ENCODE assay signal across 11 mouse cellular contexts in genomic region chr7:16841078-16841477, GRCm38 (mm10). TPM values are rescaled to one million over a fixed set of nuclear protein-coding genes. Genes with fewer than 3 reads are reported as not detected.
DNase-seq lines count a peak whose midpoint lies in the region; ATAC-seq and TF ChIP-seq lines count a peak whose summit lies in the region.
"Had no signal": no experiment of that assay in that cellular context is flagged by ENCODE, and none has a peak within 500 bp of the region (broad histone marks: within the 10 kb centered on the region; RNA-seq: fewer than 3 reads in every experiment).

No protein-coding gene starts in this region.

- no peak for TF ChIP-seq POLR2A in CH12.LX (IDR thresholded peaks at IDR 0.05; ENCODE audit: low read depth, low read length)
- no peak for TF ChIP-seq POLR2A in bone marrow macrophage, adult 2 months (IDR thresholded peaks at IDR 0.05; ENCODE audit: borderline replicate concordance, low read depth, low read length)

- H3K27me3 ChIP-seq in kidney, embryonic 16.5 days (ENCODE audit: insufficient read depth, low read length) = no peaks in the 10 kb centered on the region
- H3K27me3 ChIP-seq in CH12.LX (replicated peaks) = no peaks in the 10 kb centered on the region
- no peaks in the 10 kb centered on the region for H3K27me3 ChIP-seq in liver, postnatal 0 days (ENCODE audit: insufficient read depth, low read length)
- H3K27me3 ChIP-seq: neural tube, embryonic 12.5 days had no signal

- TF ChIP-seq CTCF in CH12.LX (conservative IDR thresholded peaks at IDR 0.05 in 1 of 2, IDR thresholded peaks at IDR 0.05 in 1 of 2; ENCODE audit: low read depth in 2 of 2, low read length in 2 of 2) = no peak
- no peak for TF ChIP-seq CTCF in bone marrow macrophage, adult 2 months (IDR thresholded peaks at IDR 0.05; ENCODE audit: low read depth, low read length)
- TF ChIP-seq CTCF in liver, postnatal 0 days (IDR thresholded peaks at IDR 0.05; ENCODE audit: low read depth) = no peak

- no peak for ATAC-seq in kidney, embryonic 16.5 days (ENCODE audit: low FRiP score, low TSS enrichment)
- no peak for ATAC-seq in liver, postnatal 0 days

- no peak overlapping the region for H3K4me3 ChIP-seq in kidney, embryonic 16.5 days (ENCODE audit: low read length)
- peak overlapping the region in 1 of 3 experiments; percentile 12 for H3K4me3 ChIP-seq in CH12.LX (replicated peaks in 1 of 3; ENCODE audit: low read depth in 2 of 3, low read length in 2 of 3, poor library complexity in 1 of 3)
- H3K4me3 ChIP-seq in bone marrow macrophage, adult 2 months (ENCODE audit: insufficient read depth, low read length) = no peak overlapping the region
- no peak overlapping the region for H3K4me3 ChIP-seq in liver, postnatal 0 days (ENCODE audit: low read depth, low read length)
- H3K4me3 ChIP-seq: neural tube, embryonic 12.5 days had no signal

- dilution Hi-C loops in CH12.LX (cut with MboI; ENCODE audit: extremely low pct_ligation_motif_present, extremely low pct_unique_long_range_greater_than_20kb, low sequenced_read_pairs) = no loop called here

- DNase-seq in kidney, postnatal 10 days = no peak
- DNase-seq in CH12.LX (ENCODE audit: extremely low read depth) = no peak
- no peak for DNase-seq in liver, postnatal 0 days
- no peak for DNase-seq in adrenal gland, adult 18-20 months (ENCODE audit: low spot score in 2 of 2)
- no peak for DNase-seq in kidney, adult 9 months
- DNase-seq in frontal cortex, postnatal 10 days (ENCODE audit: low spot score in 2 of 2) = no peak
- DNase-seq: cerebellum, postnatal 25 days had no signal

- H3K4me2 ChIP-seq in kidney, embryonic 16.5 days (replicated peaks; ENCODE audit: low read depth, low read length) = no peak overlapping the region
- H3K4me2 ChIP-seq in CH12.LX (ENCODE audit: insufficient read depth, low read depth, poor library complexity, severe bottlenecking) = no peak overlapping the region
- no peak overlapping the region for H3K4me2 ChIP-seq in liver, postnatal 0 days (ENCODE audit: low read depth, low read length)

- no peaks in the 10 kb centered on the region for H3K9me3 ChIP-seq in kidney, embryonic 16.5 days (ENCODE audit: low read length)
- H3K9me3 ChIP-seq in CH12.LX (replicated peaks; ENCODE audit: low read length) = no peaks in the 10 kb centered on the region
- no peaks in the 10 kb centered on the region for H3K9me3 ChIP-seq in liver, postnatal 0 days (ENCODE audit: low read length)
- H3K9me3 ChIP-seq: neural tube, embryonic 12.5 days had no signal

- H3K27ac ChIP-seq in kidney, embryonic 16.5 days (ENCODE audit: low read length) = peak overlapping the region; percentile 2; the same call in 1 of the 2 replicates
- peak overlapping the region; percentile 91 for H3K27ac ChIP-seq in CH12.LX (ENCODE audit: insufficient read depth, low read depth)
- H3K27ac ChIP-seq in bone marrow macrophage, adult 2 months (ENCODE audit: insufficient read depth, low read depth, low read length) = 0 out of 2 replicates have a peak overlapping the region, but pooled peaks have one; percentile 7
- H3K27ac ChIP-seq in liver, postnatal 0 days (ENCODE audit: low read depth) = peak overlapping the region; percentile 73
- H3K27ac ChIP-seq: neural tube, embryonic 12.5 days had no signal

- TF ChIP-seq RAD21 in CH12.LX (IDR thresholded peaks at IDR 0.05; ENCODE audit: low read depth, low read length) = no peak

- 68% methylated on average over 4 of the region's 4 CpGs for WGBS in kidney, embryonic 16.5 days
- WGBS in liver, postnatal 0 days (ENCODE audit: insufficient replicate concordance) = 44% methylated on average over 4 of the region's 4 CpGs

- TF ChIP-seq EP300 in CH12.LX (IDR thresholded peaks at IDR 0.05; ENCODE audit: low read length) = no peak; the same call in 1 of the 2 replicates
- no peak for TF ChIP-seq EP300 in liver, postnatal 0 days (IDR thresholded peaks at IDR 0.05; ENCODE audit: low read depth)

- peaks cover 24% of the 10 kb centered on the region for H3K79me2 ChIP-seq in CH12.LX (replicated peaks; ENCODE audit: control insufficient read depth, extremely low read depth, insufficient read depth, poor library complexity, severe bottlenecking)

- in situ Hi-C loops in CH12.LX (cut with MboI; ENCODE audit: low pct_ligation_motif_present, low pct_unique_long_range_greater_than_20kb, low sequenced_read_pairs) = no loop called here

- H3K36me3 ChIP-seq in kidney, embryonic 16.5 days (ENCODE audit: insufficient read depth, low read length) = peaks cover 34% of the 10 kb centered on the region
- H3K36me3 ChIP-seq in CH12.LX (replicated peaks in 1 of 2; ENCODE audit: control insufficient read depth in 1 of 2, insufficient read depth in 1 of 2, low read length in 1 of 2) = peaks cover 44 to 53% of the 10 kb centered on the region in 2 experiments
- peaks cover 36% of the 10 kb centered on the region for H3K36me3 ChIP-seq in liver, postnatal 0 days (replicated peaks; ENCODE audit: insufficient read depth, low read length)

- no peak overlapping the region for H3K9ac ChIP-seq in kidney, embryonic 16.5 days (replicated peaks; ENCODE audit: low read length)
- H3K9ac ChIP-seq in CH12.LX (ENCODE audit: insufficient read depth, low read depth) = peak overlapping the region; percentile 93; the same call in 1 of the 2 replicates
- no peak overlapping the region for H3K9ac ChIP-seq in liver, postnatal 0 days (replicated peaks)
- H3K9ac ChIP-seq: liver, embryonic 14.5 days; neural tube, embryonic 12.5 days had no signal

- peaks cover 37% of the 10 kb centered on the region for H3K4me1 ChIP-seq in kidney, embryonic 16.5 days (ENCODE audit: insufficient read depth, low read length)
- H3K4me1 ChIP-seq in CH12.LX (ENCODE audit: control insufficient read depth in 1 of 2, insufficient read depth in 2 of 2) = peaks cover 24 to 52% of the 10 kb centered on the region in 2 experiments
- H3K4me1 ChIP-seq in bone marrow macrophage, adult 2 months (ENCODE audit: control insufficient read depth, insufficient read depth, low read length) = peaks cover 25% of the 10 kb centered on the region
- H3K4me1 ChIP-seq in liver, postnatal 0 days (ENCODE audit: insufficient read depth) = peaks cover 35% of the 10 kb centered on the region

TF ChIP-seq in CH12.LX, 34 proteins besides CTCF, POLR2A, EP300 and RAD21:
- TF ChIP-seq MXI1 (IDR thresholded peaks at IDR 0.05; ENCODE audit: low read depth, low read length) (no peak), USF1 (IDR thresholded peaks at IDR 0.05; ENCODE audit: low read depth, low read length) (no peak), NELFE (IDR thresholded peaks at IDR 0.05; ENCODE audit: low read depth, low read length) (no peak), IRF4 (IDR thresholded peaks at IDR 0.05; ENCODE audit: low read depth, low read length) (no peak), JUND (conservative IDR thresholded peaks at IDR 0.05; ENCODE audit: low read depth, low read length) (no peak), MAX (IDR thresholded peaks at IDR 0.05; ENCODE audit: low read length) (no peak), USF2 (conservative IDR thresholded peaks at IDR 0.05; ENCODE audit: low read depth, low read length) (no peak)
TF ChIP-seq in CH12.LX: peak in this region for 0.

RNA-seq across cellular contexts. Expression of gene Prkd2, which starts 1.6 kb away (rescaled TPM):
- 16.2 and 17.8 TPM in 2 replicates for polyA plus RNA-seq in kidney, embryonic 16.5 days (2015; fragmentation: Nextera tagmentation; extraction: Ambion mirVana)
- total RNA-seq in CH12.LX (2012; rRNA removed) = 18.0 and 18.7 TPM in 2 replicates
- total RNA-seq in CH12.LX (2014; rRNA removed) = 8.6 and 9.8 TPM in 2 replicates
- 32.2 and 39.0 TPM in 2 replicates for polyA plus RNA-seq in CH12.LX (2012; ENCODE audit: insufficient read length, low read depth)
- 9.8 and 11.2 TPM in 2 replicates for polyA plus RNA-seq in bone marrow macrophage, adult 2 months (2012; ENCODE audit: insufficient read depth, insufficient read length, missing spikeins)
- polyA plus RNA-seq in liver, postnatal 0 days (2015; fragmentation: Nextera tagmentation; extraction: Ambion mirVana) = 4.3 and 5.0 TPM in 2 replicates
- total RNA-seq in adrenal gland, adult 18-20 months (2021) = 10 to 100 TPM; 13.9 to 23.3 TPM

RNA-seq across cellular contexts. Expression of gene Fkrp, which starts 24.5 kb away (rescaled TPM):
- 36.3 and 36.6 TPM in 2 replicates for polyA plus RNA-seq in kidney, embryonic 16.5 days (2015; fragmentation: Nextera tagmentation; extraction: Ambion mirVana)
- total RNA-seq in CH12.LX (2012; rRNA removed) (19.6 and 20.3 TPM in 2 replicates), CH12.LX (2014; rRNA removed) (13.0 and 16.5 TPM in 2 replicates)
- polyA plus RNA-seq in CH12.LX (2012; ENCODE audit: insufficient read length, low read depth) = 19.6 and 23.4 TPM in 2 replicates
- 21.9 and 25.1 TPM in 2 replicates for polyA plus RNA-seq in bone marrow macrophage, adult 2 months (2012; ENCODE audit: insufficient read depth, insufficient read length, missing spikeins)
- polyA plus RNA-seq in liver, postnatal 0 days (2015; fragmentation: Nextera tagmentation; extraction: Ambion mirVana) = 7.4 and 8.7 TPM in 2 replicates
- 10 to 100 TPM; 23.7 to 25.2 TPM for total RNA-seq in adrenal gland, adult 18-20 months (2021)

RNA-seq across cellular contexts. Expression of gene Strn4, which starts 25.4 kb away (rescaled TPM):
- polyA plus RNA-seq in kidney, embryonic 16.5 days (2015; fragmentation: Nextera tagmentation; extraction: Ambion mirVana) = 98.4 and 111 TPM in 2 replicates
- 57.4 and 63.5 TPM in 2 replicates for total RNA-seq in CH12.LX (2012; rRNA removed)
- 41.7 and 46.0 TPM in 2 replicates for total RNA-seq in CH12.LX (2014; rRNA removed)
- polyA plus RNA-seq in CH12.LX (2012; ENCODE audit: insufficient read length, low read depth) = 69.7 and 74.5 TPM in 2 replicates
- 56.6 and 58.1 TPM in 2 replicates for polyA plus RNA-seq in bone marrow macrophage, adult 2 months (2012; ENCODE audit: insufficient read depth, insufficient read length, missing spikeins)
- 15.9 and 18.4 TPM in 2 replicates for polyA plus RNA-seq in liver, postnatal 0 days (2015; fragmentation: Nextera tagmentation; extraction: Ambion mirVana)
- total RNA-seq in adrenal gland, adult 18-20 months (2021) = 10 to 100 TPM; 67.7 to 69.3 TPM

RNA-seq across cellular contexts. Expression of gene Dact3, which starts 34.0 kb away (rescaled TPM):
- 2.0 and 2.1 TPM in 2 replicates for polyA plus RNA-seq in kidney, embryonic 16.5 days (2015; fragmentation: Nextera tagmentation; extraction: Ambion mirVana)
- total RNA-seq in CH12.LX (2012; rRNA removed) (2.9 and 3.5 TPM in 2 replicates), CH12.LX (2014; rRNA removed) (4.0 and 5.1 TPM in 2 replicates)
- 9.2 and 12.0 TPM in 2 replicates for polyA plus RNA-seq in CH12.LX (2012; ENCODE audit: insufficient read length, low read depth)
- 1.2 and 1.3 TPM in 2 replicates for polyA plus RNA-seq in bone marrow macrophage, adult 2 months (2012; ENCODE audit: insufficient read depth, insufficient read length, missing spikeins)
- polyA plus RNA-seq in liver, postnatal 0 days (2015; fragmentation: Nextera tagmentation; extraction: Ambion mirVana) = 0.09 TPM in 2 replicates
- total RNA-seq in adrenal gland, adult 18-20 months (2021) = 1 to 10 TPM; 3.1 to 3.8 TPM

RNA-seq across cellular contexts. Expression of gene Gng8, which starts 50.5 kb away (rescaled TPM):
- 7.7 and 10.5 TPM in 2 replicates for polyA plus RNA-seq in kidney, embryonic 16.5 days (2015; fragmentation: Nextera tagmentation; extraction: Ambion mirVana)
- total RNA-seq in CH12.LX (2012; rRNA removed) = 0.25 TPM in 1 of 2 replicates, not detected in the other
- not detected in 2 replicates for total RNA-seq in CH12.LX (2014; rRNA removed)
- polyA plus RNA-seq in CH12.LX (2012; ENCODE audit: insufficient read length, low read depth) = 2.4 and 2.5 TPM in 2 replicates
- polyA plus RNA-seq in bone marrow macrophage, adult 2 months (2012; ENCODE audit: insufficient read depth, insufficient read length, missing spikeins) = not detected in 2 replicates
- 0.15 and 0.20 TPM in 2 replicates for polyA plus RNA-seq in liver, postnatal 0 days (2015; fragmentation: Nextera tagmentation; extraction: Ambion mirVana)
- total RNA-seq in adrenal gland, adult 18-20 months (2021) = under 1 TPM in 1 of 2 experiments, not detected in 1; 0.35 TPM

Comparison
In these comparisons a context has a peak if more than half of its experiments do, and no peak if none do; other contexts are left out.
1. H3K27ac ChIP-seq: peak in every context shown above with its lines; median percentile 91 in CH12.LX; 73 in liver, postnatal 0 days; 7 in bone marrow macrophage, adult 2 months; 2 in kidney, embryonic 16.5 days.